Mouse (Mus musculus) fibroblast of lung, adult 2 months (primary cell): Measurements from ENCODE around the gene Cdkn2d.
"Not testable (repeated sequence)": the region's sequence is repeated elsewhere in the genome, so short reads cannot be mapped to it uniquely, and the experiment has no call there.

Experiments
- DNase-seq: peaks from one replicate; pipeline ENCODE4 v3.0.0-alpha.2; 2011; ENCODE audit warnings: low read depth

Cdkn2d gene

DNA sequence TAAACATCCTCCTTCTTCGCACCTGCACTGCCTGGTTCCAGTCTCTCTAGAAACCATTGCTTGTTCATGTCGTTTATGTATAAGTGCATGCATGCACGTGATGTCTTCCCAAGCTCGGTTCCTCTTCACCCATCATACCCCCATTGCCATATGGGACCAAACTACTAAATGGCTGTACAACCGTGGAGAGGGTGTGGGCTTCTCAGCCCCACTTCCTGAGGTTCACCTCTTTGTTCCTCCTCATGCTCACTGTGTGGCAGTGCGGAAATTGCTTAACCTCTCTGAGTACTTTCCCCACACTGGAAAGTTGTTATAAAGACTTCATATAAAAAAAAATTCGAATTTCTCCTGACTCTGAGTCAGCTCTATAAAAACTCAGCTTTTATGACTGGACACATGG, 25.5 kb upstream of the Cdkn2d start:
- DNase-seq, result no peak

DNA sequence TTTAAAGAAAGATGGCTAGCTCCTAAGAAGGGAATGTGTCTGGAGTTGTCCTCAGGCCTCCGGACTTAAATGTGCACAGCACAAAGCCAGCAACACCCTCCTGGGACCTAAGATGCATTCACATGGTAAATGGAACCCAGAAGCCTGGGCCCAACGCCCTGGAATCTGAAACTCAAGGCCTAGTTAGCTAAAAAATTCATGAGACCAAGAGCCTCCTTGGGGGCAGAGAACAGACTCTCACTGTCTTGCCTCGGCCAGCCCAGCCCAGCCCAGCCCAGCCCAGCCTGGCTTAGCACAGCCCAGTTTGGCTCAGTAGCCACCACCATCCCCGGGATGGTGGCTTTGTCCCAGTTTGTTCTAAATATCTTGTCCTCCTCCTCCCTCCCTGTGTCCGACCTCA, 24.2 kb upstream of the Cdkn2d start:
- DNase-seq, result peak; percentile 89

DNA sequence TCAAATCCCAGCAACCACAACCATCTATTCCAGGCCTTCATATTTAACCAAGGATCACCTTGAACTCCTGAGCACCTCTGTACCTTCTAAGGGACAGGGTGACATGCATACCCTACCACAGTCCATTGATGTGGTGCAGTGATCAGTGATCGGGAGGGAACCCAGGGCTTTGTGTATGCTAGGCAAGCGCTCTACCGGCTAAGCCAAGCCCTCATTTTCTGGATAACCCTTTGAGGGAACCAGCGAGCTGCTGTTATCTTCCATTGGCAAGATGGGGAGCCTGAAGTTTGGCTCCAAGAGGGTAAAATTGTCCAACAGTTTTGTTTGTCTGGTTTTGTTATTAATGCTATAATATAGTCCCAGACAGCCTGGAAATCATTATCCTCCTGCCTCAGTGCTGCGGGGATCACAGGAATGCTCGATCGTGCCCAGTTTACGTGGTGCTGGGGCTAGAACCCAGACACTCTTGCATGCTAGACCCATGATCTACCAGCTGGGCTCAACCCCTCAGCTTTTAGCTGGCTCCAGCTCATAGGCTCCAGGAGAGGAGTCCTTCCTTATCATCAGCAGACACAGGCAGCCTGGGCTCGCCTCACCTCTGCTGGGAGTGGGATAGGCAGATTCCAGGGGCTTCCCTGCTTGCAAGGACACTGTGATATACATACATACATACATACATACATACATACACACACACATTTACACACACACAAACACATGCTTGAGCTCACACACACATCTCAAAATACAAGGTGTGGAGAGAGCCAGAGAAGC, 23.3 kb upstream of the Cdkn2d start:
- no peak for DNase-seq

DNA sequence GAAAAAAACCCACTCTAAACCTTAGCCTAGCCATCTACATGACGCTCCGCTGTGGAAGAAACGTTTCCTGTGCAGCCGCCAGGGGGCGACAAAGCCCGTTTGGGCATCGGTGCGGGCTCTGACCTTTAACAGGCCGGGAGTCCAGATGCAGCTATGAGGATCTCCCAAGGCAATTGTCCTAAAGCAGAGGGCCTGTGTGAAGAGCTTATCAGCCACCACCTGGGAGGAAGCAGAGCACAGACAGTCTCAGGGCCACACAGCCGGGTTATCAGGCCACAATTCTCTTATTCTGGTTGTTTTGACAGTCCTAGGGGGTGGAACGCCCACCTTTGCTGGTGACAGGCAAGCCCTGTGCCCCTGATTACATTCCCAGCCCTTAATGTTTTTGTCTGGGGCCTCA, 22.2 kb upstream of the Cdkn2d start:
- peak; percentile 65 for DNase-seq

DNA sequence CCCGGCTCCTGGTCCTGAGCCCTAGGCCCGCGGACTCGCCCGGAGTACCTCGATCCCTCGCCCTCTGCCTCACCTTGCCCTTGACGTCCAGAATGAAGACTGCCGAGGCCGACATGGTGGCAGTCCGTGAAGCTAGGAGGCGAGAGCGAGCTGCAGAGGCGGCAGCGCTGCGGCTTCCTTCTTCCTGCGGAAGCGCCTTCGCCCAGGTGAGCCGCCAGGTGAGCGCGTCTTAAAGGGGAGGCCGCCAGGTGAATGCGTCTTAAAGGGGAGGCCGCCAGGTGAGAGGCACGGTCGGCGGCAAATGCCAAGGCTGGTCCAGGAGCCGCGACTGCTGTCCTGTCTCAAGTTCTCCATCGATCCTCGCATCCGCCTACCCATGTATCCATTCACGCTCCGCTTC, 20.9 kb upstream of the Cdkn2d start, which contains the start of gene Ap1m2:
Gene Ap1m2 (minus strand): TSS at position 204 of the 400 bp plus-strand sequence.
- DNase-seq, result no peak

DNA sequence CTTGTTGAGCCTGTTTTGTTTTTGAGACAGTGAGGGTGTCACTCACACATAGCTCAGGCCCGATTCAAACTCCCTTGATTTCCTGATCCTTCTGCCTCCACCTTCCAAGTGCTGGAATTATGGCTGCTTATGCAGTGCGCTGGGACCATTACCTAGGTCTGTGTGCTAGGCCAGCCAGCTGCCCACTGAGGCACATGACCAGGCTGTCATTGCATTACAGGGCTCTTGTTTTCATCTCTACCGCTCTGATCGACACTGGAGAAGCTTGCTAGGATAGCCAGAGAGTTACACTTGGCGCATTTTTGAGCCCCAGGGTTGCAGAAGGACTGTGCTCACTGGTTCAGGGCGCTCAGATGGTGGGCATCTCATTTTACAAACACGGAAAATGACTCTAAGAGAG, 20.5 kb upstream of the Cdkn2d start:
- DNase-seq, result no peak

DNA sequence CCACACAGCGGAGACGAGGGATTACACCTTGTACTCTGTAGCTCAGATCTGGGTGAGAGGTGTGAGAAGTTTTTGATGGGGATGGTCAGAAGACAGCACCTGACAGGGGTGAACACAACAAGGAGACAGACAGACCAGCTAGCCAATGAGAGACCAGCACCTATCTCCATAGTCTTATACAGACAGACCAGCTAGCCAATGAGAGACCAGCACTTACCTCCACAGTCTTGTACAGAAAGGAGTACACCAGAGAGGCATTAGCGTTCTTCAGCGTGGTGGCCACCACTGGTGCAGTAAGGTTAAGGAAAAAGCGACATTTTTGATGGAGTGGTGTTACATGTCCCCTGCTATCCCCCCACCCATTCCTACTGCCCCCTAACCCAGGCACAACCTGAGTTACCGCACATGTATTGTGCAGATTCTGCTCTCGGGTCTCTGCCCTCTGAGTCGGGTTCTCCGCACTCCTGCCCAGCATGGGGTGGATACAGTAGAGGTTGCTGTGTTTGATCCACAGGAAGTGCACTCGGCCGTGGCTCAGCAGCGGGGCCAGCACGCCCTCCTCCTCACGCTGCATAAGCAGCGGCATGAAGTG, 18.0 kb upstream of the Cdkn2d start:
- no peak for DNase-seq

DNA sequence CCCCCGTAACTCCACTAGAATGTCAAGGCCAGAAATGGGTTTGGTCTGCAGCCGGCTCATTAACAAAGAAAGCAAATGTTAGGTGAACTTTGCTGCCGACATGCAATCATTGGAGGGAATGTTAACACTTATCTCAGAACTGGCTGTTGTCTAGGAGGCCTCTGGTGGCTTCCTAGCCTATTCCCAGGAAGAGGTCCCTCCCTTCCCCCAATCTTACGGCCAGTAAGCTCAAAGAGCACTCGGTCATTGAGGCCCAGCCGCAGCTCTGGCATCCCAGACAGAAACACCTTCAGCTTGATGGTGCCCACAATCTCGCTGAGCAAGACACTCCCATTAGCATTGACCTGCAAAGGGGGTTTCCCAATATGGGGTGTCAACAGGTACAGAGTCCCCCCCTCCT, 13.9 kb upstream of the Cdkn2d start:
- no peak for DNase-seq

DNA sequence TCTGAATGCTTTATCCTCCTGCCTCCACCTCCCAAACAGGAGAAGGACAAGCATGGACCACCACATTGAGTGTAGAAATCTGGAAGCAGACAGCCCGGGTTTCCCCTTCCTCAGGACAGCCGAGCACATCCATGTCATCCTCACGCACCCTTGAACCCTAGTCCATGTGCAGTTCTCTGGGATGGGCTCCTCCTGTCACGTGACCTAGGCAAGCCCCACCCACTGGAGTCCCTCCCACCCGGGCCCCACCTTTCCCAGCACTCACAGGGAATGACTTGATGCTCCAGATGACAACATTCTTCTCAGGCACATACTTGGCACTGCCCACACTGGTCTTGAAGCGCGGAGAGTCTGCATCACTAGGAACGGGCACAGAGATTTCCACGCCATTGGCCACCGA, 7.8 kb upstream of the Cdkn2d start:
- DNase-seq, result no peak

DNA sequence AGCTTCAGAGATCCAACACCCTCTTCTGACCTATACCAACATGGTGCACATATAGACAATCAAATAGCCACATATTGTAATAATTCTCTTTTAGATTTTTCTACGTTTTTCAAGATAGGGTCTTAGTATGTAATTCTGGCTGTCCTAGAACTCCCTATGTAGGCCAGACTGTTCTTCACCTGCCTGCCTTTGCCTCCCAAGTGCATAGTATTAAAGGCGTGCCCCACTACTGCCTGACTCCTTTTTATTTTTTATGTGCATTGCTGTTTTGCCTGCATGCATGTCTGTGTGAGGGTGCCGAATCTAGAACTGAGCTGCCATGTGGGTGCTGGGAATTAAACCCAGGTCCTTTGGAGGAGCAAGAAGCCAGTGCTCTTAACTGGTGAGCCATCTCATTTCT, 1.1 kb upstream of the Cdkn2d start:
- DNase-seq, result no peak

DNA sequence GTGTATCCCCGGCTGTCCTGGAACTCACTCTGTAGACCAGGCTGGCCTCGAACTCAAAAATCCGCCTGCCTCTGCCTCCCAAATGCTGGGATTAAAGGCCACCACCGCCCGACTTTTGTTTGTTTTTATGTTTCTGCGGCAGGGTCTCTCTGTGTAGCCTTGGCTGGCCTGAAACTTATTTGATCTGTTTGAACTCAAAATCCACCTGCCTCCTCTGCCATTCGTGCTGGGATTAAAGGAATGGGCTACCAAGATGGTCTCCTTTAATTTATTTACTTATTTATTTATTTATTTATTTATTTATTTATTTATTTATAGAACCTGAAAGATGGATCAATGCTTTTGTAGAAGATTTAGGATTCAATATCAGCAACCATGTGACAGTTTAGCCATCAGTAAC, 661 bp upstream of the Cdkn2d start:
- DNase-seq, result not testable (repeated sequence)

DNA sequence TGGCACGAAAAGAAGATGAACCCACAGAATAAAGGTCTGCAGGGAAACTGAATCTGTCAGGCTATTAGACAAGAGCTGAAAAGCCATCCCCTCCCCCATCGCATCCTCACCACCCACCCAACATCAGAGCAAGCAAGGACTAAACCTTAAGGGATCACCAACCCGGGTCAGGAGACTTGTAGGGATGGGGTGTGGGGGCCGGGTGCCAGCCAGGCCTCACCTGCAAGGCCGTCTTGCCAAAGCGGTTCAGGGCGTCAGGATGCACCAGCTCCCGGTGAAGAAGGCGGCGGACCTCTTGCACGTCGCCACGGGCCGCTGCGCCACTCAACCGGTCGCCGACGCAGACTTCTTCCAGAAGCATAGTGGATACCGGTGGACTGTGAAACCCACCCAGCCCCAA, 618 bp downstream of the Cdkn2d start:
- no peak for DNase-seq

DNA sequence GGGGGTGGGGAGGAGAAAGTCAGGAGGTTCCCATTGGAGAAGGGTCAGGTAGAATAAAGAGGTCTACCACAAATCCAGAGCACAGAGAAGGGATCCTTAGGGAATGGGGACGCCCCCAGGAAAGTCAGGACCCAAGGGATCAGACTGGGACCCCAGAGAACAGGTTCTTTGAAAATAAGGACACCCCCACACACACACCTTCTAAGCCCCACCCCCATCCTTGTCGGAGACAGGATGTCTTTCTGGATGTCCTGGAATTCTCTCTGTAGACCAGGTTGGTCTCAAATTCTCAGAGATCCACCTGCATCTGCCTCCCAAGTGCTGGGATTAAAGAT, 1.9 kb downstream of the Cdkn2d start:
- no peak for DNase-seq

DNA sequence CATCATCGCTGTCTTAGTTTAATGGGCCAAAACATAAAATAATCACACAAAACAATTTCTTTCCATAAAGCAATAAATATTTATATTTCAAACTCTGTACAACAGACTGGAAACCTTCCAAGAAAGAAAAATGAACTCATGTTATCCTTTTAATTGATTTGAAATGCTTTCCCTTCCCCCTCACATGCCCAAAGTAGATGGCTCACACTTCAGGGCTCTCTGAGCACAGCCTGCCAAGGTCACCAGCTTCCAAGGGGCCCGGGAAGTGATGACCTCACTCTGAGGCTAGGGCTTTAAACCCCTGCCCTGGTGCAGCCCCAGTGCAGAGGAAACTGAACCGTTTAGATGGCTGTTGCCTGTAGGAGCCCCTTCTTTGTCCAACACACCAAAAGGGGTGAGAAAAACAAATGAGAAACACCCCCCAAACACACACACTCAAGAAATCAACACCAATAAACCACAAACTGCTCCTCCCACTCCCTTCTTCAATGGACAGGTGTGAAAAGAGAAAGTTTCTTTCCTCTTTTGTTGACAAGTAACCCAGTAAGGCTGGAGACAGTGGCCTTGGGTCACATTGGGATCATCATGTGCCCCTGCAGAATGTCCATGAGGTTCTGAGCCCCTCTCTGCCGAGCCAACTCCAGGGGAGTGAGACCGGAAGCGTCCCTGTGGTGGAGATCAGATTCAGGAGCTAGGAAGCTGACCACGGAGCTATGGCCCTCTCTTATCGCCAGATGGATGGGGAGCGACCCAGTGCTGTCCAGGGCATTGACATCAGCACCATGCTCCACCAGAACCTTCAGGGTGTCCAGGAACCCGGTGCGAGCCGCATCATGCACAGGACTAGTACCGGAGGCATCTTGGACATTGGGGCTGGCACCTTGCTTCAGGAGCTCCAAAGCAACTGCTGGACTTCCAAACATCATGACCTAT, 2.5 kb downstream of the Cdkn2d start:
- DNase-seq, result no peak

DNA sequence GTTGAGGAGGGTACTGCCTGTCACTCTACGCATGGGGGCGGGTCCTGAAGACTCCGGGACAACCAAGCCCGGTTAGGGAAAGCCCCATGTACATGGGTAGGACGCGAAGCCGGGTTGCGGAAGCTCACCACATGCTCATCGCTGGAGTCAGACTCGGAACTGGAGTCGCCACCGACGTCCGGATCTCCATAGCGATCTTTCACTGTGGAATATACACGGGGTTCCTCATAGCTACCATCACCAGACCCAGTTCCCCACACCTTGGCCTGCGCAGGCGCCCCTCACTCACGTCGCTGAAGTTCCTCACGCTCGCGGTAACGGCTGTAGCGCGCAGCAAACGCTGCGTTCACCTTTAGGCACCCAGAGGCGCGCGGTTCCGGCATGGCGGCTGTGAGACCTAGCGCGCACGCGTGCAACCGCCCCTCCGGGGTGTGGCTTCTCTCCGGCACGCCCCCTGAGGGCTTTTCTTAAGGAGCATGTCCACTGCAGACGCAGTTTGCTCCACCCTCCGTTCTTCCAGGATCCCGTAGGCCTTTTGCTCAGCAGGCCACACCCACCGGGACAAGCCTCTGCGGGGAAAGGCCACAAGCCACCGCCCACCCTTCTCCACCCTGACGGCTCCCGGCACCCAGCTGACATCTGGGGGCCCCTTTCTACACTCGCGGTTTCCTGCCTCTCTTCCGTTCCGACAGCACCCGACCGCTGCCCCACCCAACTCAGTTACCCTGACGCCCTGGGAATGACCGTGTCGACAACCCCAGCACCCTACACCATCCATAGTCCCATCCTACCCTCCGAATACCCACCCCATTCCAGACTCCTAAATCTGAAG, 3.4 kb downstream of the Cdkn2d start, which contains the start of gene Kri1:
Gene Kri1 (minus strand): TSS at position 399 of the 832 bp plus-strand sequence.
- DNase-seq, result peak; percentile 95

DNA sequence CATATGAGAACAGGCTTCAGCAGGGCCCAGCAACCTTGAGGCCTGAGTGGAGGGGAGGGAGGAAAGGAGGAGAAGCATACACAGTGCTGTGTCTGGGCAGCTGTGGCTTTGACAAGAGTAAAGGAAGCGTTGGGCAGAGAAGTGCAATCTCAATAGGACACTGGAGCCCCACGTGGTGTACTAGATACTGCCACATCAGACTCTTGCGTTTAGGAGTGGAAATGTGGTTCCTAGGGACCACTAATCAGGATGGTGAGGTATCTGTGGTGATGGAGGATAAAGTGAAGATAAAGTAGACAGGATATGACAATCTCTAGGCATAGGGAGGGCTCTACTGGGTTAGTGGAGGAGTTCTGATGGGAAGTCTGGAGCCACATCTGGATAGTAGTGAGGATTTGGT, 4.5 kb downstream of the Cdkn2d start:
- no peak for DNase-seq

DNA sequence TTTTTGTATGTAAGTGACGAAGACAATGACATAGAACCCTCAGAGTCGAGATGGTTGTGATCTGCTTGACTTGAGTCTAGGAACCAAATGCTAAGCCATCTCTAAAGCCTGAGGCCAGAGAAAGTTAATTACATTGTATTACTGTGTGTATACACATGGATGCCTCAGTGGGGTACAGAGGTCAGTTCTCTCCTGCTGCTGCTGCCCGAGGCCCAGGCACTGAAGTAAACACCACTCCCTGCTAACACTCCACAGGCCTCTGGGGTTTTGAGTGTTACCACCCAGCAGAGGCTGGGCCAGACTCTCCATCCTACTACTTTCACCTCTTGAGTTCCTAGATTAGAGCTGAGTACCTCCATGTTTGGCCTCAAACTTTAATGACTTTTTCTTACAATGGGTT, 7.2 kb downstream of the Cdkn2d start:
- DNase-seq, result no peak

DNA sequence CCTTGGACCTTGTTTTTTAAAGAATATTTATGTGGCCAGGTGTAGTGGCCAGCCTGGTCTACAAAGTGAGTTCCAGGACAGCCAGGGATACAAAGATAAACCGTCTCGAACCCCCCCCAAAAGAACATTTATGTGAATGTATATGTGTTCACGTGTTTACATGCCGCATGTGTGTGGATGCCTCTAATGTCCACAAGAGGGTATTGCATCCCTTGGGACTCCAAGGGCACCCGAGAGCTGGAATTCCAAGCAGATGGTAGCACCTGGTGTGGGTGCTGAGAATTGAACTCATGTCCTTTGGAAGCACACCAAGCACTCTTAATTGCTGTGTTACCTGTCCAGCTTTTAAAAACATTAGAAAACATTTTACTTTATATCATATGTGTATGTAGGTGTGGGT, 7.6 kb downstream of the Cdkn2d start:
- DNase-seq, result no peak

DNA sequence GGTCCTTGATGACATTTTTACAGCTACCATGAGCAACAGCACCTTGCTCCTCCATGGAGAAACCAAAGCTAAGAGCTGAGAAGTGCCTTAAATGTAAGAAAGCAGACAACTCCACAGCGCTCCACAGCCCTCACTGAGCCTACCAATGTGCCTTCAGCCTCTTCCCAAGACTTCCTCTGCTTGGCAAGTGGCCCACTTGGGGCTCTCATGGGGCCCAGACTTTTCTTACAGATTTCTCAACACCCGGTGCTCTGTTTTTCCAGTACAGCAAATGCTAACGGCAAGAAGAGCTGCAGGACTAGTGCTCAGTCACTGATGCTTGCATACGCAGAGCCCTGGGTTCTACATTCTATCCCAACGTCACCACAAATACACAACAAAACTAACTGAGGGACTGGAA, 13.4 kb downstream of the Cdkn2d start:
- no peak for DNase-seq

DNA sequence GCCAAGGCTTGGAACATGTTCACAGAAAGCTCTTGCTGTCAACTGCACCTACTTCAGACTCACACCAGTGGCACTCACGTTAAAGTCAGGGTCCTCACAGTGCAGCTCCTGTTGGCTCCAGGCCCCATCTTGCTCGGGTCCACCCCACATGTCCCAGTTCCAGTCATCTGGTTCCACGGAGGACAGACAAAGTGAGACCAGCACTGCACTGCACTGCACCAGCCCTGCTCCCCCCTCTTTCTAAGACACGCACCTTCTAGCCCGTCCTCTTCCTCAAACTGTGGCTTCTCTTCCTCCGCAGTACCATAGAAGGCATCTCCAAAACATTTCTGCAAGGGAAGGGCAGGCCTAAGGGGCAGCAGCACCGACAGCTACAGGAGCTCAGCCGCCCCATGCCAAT, 14.9 kb downstream of the Cdkn2d start:
- no peak for DNase-seq

DNA sequence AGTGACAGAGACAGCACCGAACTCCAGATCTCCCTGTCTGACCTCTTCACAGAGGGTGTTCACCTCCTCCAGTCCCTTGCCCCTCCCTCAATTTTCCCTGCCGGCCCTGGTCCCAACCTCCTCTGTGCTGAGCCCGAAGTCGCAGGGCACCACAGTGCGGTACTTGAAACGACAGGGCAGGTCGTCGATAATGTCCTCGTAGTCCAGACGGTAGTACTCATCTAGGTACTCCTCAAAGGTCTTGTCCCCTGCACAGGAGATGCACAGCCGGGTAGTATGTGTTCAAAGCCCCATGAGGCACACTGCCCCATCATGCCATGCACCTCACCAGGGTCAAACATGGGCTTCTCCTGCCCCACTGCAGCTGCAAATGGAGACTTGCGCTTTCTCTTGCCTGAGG, 15.5 kb downstream of the Cdkn2d start:
- no peak for DNase-seq
